Mouse (Mus musculus): ENCODE results near the gene Tmem117.

The Tmem117 gene

GRCm38 (mm10) chr15:94648430-94648829, 19.4 kb downstream of the Tmem117 start:
- no peak for DNase-seq (ENCODE audit: low spot score)

GRCm38 (mm10) chr15:94649071-94649765, 20.2 kb downstream of the Tmem117 start:
- DNase-seq (ENCODE audit: low spot score): no peak

GRCm38 (mm10) chr15:94649766-94650120, 20.7 kb downstream of the Tmem117 start:
- no peak for DNase-seq (ENCODE audit: low spot score)

GRCm38 (mm10) chr15:94651350-94651749, 22.3 kb downstream of the Tmem117 start:
- no peak for DNase-seq (ENCODE audit: low spot score)

- no peak for DNase-seq (ENCODE audit: low spot score)
These were observed 23.2 kb downstream of the Tmem117 start for GRCm38 (mm10) chr15:94651969-94652842.

- DNase-seq (ENCODE audit: low spot score): no peak
These were observed 23.8 kb downstream of the Tmem117 start for GRCm38 (mm10) chr15:94652843-94653206.

GRCm38 (mm10) chr15:94655811-94656323, 26.8 kb downstream of the Tmem117 start:
- DNase-seq (ENCODE audit: low spot score): no peak

GRCm38 (mm10) chr15:94657882-94658281, 28.9 kb downstream of the Tmem117 start:
- DNase-seq (ENCODE audit: low spot score): no peak

- DNase-seq (ENCODE audit: low spot score): no peak
These were observed 29.5 kb downstream of the Tmem117 start for GRCm38 (mm10) chr15:94658392-94659111.

- DNase-seq (ENCODE audit: low spot score): no peak
These were observed 30.0 kb downstream of the Tmem117 start for GRCm38 (mm10) chr15:94659112-94659437.

- no peak for DNase-seq (ENCODE audit: low spot score)
These were observed 31.9 kb downstream of the Tmem117 start for GRCm38 (mm10) chr15:94660913-94661312.

- peak; percentile 85 for DNase-seq (ENCODE audit: low spot score)
These were observed 32.4 kb downstream of the Tmem117 start for GRCm38 (mm10) chr15:94661398-94661797.

- DNase-seq (ENCODE audit: low spot score): no peak
These were observed 35.6 kb downstream of the Tmem117 start for GRCm38 (mm10) chr15:94664612-94665011.

- no peak for DNase-seq (ENCODE audit: low spot score)
These were observed 52.1 kb downstream of the Tmem117 start for GRCm38 (mm10) chr15:94681135-94681534.

GRCm38 (mm10) chr15:94684269-94684668, 55.2 kb downstream of the Tmem117 start:
- DNase-seq (ENCODE audit: low spot score): no peak

- no peak for DNase-seq (ENCODE audit: low spot score)
These were observed 58.1 kb downstream of the Tmem117 start for GRCm38 (mm10) chr15:94687176-94687575.

- DNase-seq (ENCODE audit: low spot score): no peak
These were observed 58.6 kb downstream of the Tmem117 start for GRCm38 (mm10) chr15:94687629-94688028.

GRCm38 (mm10) chr15:94689195-94689883, 60.3 kb downstream of the Tmem117 start:
- DNase-seq (ENCODE audit: low spot score): no peak

- DNase-seq (ENCODE audit: low spot score): peak; percentile 22
These were observed 60.8 kb downstream of the Tmem117 start for GRCm38 (mm10) chr15:94689884-94690231.

- DNase-seq (ENCODE audit: low spot score): peak; percentile 89
These were observed 93.7 kb downstream of the Tmem117 start for GRCm38 (mm10) chr15:94722759-94723158.

GRCm38 (mm10) chr15:94732104-94732503, 103.1 kb downstream of the Tmem117 start:
- DNase-seq (ENCODE audit: low spot score): peak; percentile 6

- DNase-seq (ENCODE audit: low spot score): peak; percentile 87
These were observed 140.2 kb downstream of the Tmem117 start for GRCm38 (mm10) chr15:94769227-94769626.

Data from embryo, embryonic 10.5 days (tissue).